Mouse (Mus musculus): ENCODE measurements around the gene Ppara. TPM values are rescaled to one million over a fixed set of nuclear protein-coding genes. Genes with fewer than 3 reads are reported as not detected.

The Ppara gene
- polyA plus RNA-seq, 1 experiment from 2014 or later = 0.75 TPM

- Histone ChIP-seq H3K4me3 (no peak overlapping the region), H3K9me3 (no peaks in the 10 kb centered on the region), H3K27ac (replicated peaks) (no peak overlapping the region), H3K4me1 (peaks cover 11% of the 10 kb centered on the region), H3K36me3 (replicated peaks) (no peaks in the 10 kb centered on the region), H3K27me3 (replicated peaks; ENCODE audit: low read depth, poor library complexity, severe bottlenecking) (no peaks in the 10 kb centered on the region)
- WGBS = 85% methylated on average over 4 of the region's 4 CpGs
- no peak for DNase-seq (ENCODE audit: low spot score)
Measured at GRCm38 (mm10) chr15:85806886-85807285, 72.1 kb downstream of the Ppara start.

- H3K4me1 ChIP-seq = peaks cover 15% of the 10 kb centered on the region
- DNase-seq (ENCODE audit: low spot score) = no peak
- no peak overlapping the region for H3K27ac ChIP-seq (replicated peaks)
- 86% methylated on average over 4 of the region's 4 CpGs for WGBS
- H3K27me3 ChIP-seq (replicated peaks; ENCODE audit: low read depth, poor library complexity, severe bottlenecking) = no peaks in the 10 kb centered on the region
- H3K4me3 ChIP-seq = no peak overlapping the region
- no peaks in the 10 kb centered on the region for H3K36me3 ChIP-seq (replicated peaks)
- no peaks in the 10 kb centered on the region for H3K9me3 ChIP-seq
Measured at GRCm38 (mm10) chr15:85807404-85807803, 72.6 kb downstream of the Ppara start.

GRCm38 (mm10) chr15:85808031-85808430 lies 73.2 kb downstream of the Ppara start:
- WGBS = 82% methylated on average over 6 of the region's 6 CpGs
- no peak overlapping the region for H3K4me3 ChIP-seq
- no peaks in the 10 kb centered on the region for H3K27me3 ChIP-seq (replicated peaks; ENCODE audit: low read depth, poor library complexity, severe bottlenecking)
- peaks cover 15% of the 10 kb centered on the region for H3K4me1 ChIP-seq
- no peak for DNase-seq (ENCODE audit: low spot score)
- H3K27ac ChIP-seq (replicated peaks) = no peak overlapping the region
- no peaks in the 10 kb centered on the region for H3K36me3 ChIP-seq (replicated peaks)
- no peaks in the 10 kb centered on the region for H3K9me3 ChIP-seq

- no peak for DNase-seq (ENCODE audit: low spot score)
Measured at GRCm38 (mm10) chr15:85808434-85808833, 73.7 kb downstream of the Ppara start.

GRCm38 (mm10) chr15:85809091-85809490 lies 74.3 kb downstream of the Ppara start:
- WGBS = 89% methylated on average over 12 of the region's 12 CpGs
- DNase-seq (ENCODE audit: low spot score) = no peak
- H3K27ac ChIP-seq (replicated peaks) = no peak overlapping the region
- H3K27me3 ChIP-seq (replicated peaks; ENCODE audit: low read depth, poor library complexity, severe bottlenecking) = no peaks in the 10 kb centered on the region
- H3K4me3 ChIP-seq = no peak overlapping the region
- H3K9me3 ChIP-seq = no peaks in the 10 kb centered on the region
- peaks cover 15% of the 10 kb centered on the region for H3K4me1 ChIP-seq
- no peaks in the 10 kb centered on the region for H3K36me3 ChIP-seq (replicated peaks)

More at GRCm38 (mm10) chr15:85808434-85808833, 73.7 kb downstream of the Ppara start:
- Histone ChIP-seq H3K4me1 (peaks cover 15% of the 10 kb centered on the region), H3K27ac (replicated peaks) (no peak overlapping the region), H3K36me3 (replicated peaks) (no peaks in the 10 kb centered on the region), H3K4me3 (no peak overlapping the region), H3K27me3 (replicated peaks; ENCODE audit: low read depth, poor library complexity, severe bottlenecking) (no peaks in the 10 kb centered on the region), H3K9me3 (no peaks in the 10 kb centered on the region)
- 56% methylated on average over 8 of the region's 8 CpGs for WGBS

GRCm38 (mm10) chr15:85810462-85810805 lies 75.7 kb downstream of the Ppara start:
- H3K4me1 ChIP-seq = peaks cover 15% of the 10 kb centered on the region
- no peaks in the 10 kb centered on the region for H3K9me3 ChIP-seq
- no peaks in the 10 kb centered on the region for H3K27me3 ChIP-seq (replicated peaks; ENCODE audit: low read depth, poor library complexity, severe bottlenecking)
- WGBS = 92% methylated on average over 5 of the region's 5 CpGs
- DNase-seq (ENCODE audit: low spot score) = no peak
- no peaks in the 10 kb centered on the region for H3K36me3 ChIP-seq (replicated peaks)
- peak overlapping the region; percentile 86 for H3K4me3 ChIP-seq
- no peak overlapping the region for H3K27ac ChIP-seq (replicated peaks)

- Histone ChIP-seq H3K36me3 (replicated peaks) (no peaks in the 10 kb centered on the region), H3K4me3 (peak overlapping the region; percentile 86), H3K27me3 (replicated peaks; ENCODE audit: low read depth, poor library complexity, severe bottlenecking) (no peaks in the 10 kb centered on the region), H3K9me3 (0 out of 2 replicates have a peak, but pooled peaks cover 4% of the 10 kb centered on the region), H3K4me1 (peaks cover 15% of the 10 kb centered on the region), H3K27ac (replicated peaks) (peak overlapping the region; percentile 90)
- DNase-seq (ENCODE audit: low spot score) = no peak
- WGBS = 6% methylated on average over 36 of the region's 36 CpGs
Measured at GRCm38 (mm10) chr15:85810806-85811521, 76.2 kb downstream of the Ppara start.

GRCm38 (mm10) chr15:85811535-85812277 lies 76.9 kb downstream of the Ppara start, which contains the start of gene Cdpf1:
Cdpf1 (minus strand) TSS chr15:85811697.
- H3K36me3 ChIP-seq (replicated peaks) = no peaks in the 10 kb centered on the region
- 0 out of 2 replicates have a peak, but pooled peaks cover 5% of the 10 kb centered on the region for H3K9me3 ChIP-seq
- H3K4me3 ChIP-seq = peak within 1 kb of the TSS; percentile 86
- H3K4me1 ChIP-seq = peaks cover 15% of the 10 kb centered on the region
- H3K27ac ChIP-seq (replicated peaks) = peak within 1 kb of the TSS; percentile 90
- H3K27me3 ChIP-seq (replicated peaks; ENCODE audit: low read depth, poor library complexity, severe bottlenecking) = no peaks in the 10 kb centered on the region
- WGBS = 3% methylated on average over 36 of the region's 36 CpGs
- peak; percentile 98 for DNase-seq (ENCODE audit: low spot score)

GRCm38 (mm10) chr15:85813428-85813827 lies 78.6 kb downstream of the Ppara start:
- 72% methylated on average over 10 of the region's 10 CpGs for WGBS
- peaks cover 15% of the 10 kb centered on the region for H3K4me1 ChIP-seq
- H3K27ac ChIP-seq (replicated peaks) = no peak overlapping the region

GRCm38 (mm10) chr15:85821203-85822010 lies 86.6 kb downstream of the Ppara start, which contains the start of gene Pkdrej:
Pkdrej (minus strand) TSS chr15:85821734.
- peak within 1 kb of the TSS; percentile 87 for H3K27ac ChIP-seq (replicated peaks)
- peaks cover 20% of the 10 kb centered on the region for H3K9me3 ChIP-seq
- H3K4me3 ChIP-seq = peak within 1 kb of the TSS; percentile 73
- H3K27me3 ChIP-seq (replicated peaks; ENCODE audit: low read depth, poor library complexity, severe bottlenecking) = peaks cover 38% of the 10 kb centered on the region
- H3K4me1 ChIP-seq = peaks cover 15% of the 10 kb centered on the region
- peak; percentile 71 for DNase-seq (ENCODE audit: low spot score)
- 2% methylated on average over 65 of the region's 65 CpGs for WGBS
- H3K36me3 ChIP-seq (replicated peaks) = no peaks in the 10 kb centered on the region

More at GRCm38 (mm10) chr15:85813428-85813827, 78.6 kb downstream of the Ppara start:
- no peak for DNase-seq (ENCODE audit: low spot score)
- peaks cover 13% of the 10 kb centered on the region; the same call in 1 of the 2 replicates for H3K9me3 ChIP-seq
- H3K36me3 ChIP-seq (replicated peaks) = no peaks in the 10 kb centered on the region
- no peaks in the 10 kb centered on the region for H3K27me3 ChIP-seq (replicated peaks; ENCODE audit: low read depth, poor library complexity, severe bottlenecking)
- H3K4me3 ChIP-seq = no peak overlapping the region

- Histone ChIP-seq H3K4me3 (peak overlapping the region; percentile 73), H3K27ac (replicated peaks) (peak overlapping the region; percentile 87), H3K4me1 (peaks cover 15% of the 10 kb centered on the region), H3K36me3 (replicated peaks) (no peaks in the 10 kb centered on the region), H3K27me3 (replicated peaks; ENCODE audit: low read depth, poor library complexity, severe bottlenecking) (peaks cover 38% of the 10 kb centered on the region), H3K9me3 (peaks cover 20% of the 10 kb centered on the region)
- DNase-seq (ENCODE audit: low spot score) = peak; percentile 40
- 6% methylated on average over 4 of the region's 4 CpGs for WGBS
Measured at GRCm38 (mm10) chr15:85822011-85822359, 87.2 kb downstream of the Ppara start.

GRCm38 (mm10) chr15:85826676-85827075 lies 91.9 kb downstream of the Ppara start:
- Histone ChIP-seq H3K4me3 (no peak overlapping the region), H3K27ac (replicated peaks) (no peak overlapping the region), H3K4me1 (peaks cover 10% of the 10 kb centered on the region), H3K9me3 (no peaks in the 10 kb centered on the region), H3K27me3 (replicated peaks; ENCODE audit: low read depth, poor library complexity, severe bottlenecking) (peaks cover 11% of the 10 kb centered on the region), H3K36me3 (replicated peaks) (no peaks in the 10 kb centered on the region)
- 68% methylated on average over 5 of the region's 5 CpGs for WGBS
- DNase-seq (ENCODE audit: low spot score) = no peak
